Mouse (Mus musculus): ENCODE measurements around the gene Gpr55. TPM values are rescaled to one million over a fixed set of nuclear protein-coding genes. Genes with fewer than 3 reads are reported as not detected.

Gene Gpr55
- polyA plus RNA-seq, 1 experiment from 2014 or later = 0.08 TPM

DNA sequence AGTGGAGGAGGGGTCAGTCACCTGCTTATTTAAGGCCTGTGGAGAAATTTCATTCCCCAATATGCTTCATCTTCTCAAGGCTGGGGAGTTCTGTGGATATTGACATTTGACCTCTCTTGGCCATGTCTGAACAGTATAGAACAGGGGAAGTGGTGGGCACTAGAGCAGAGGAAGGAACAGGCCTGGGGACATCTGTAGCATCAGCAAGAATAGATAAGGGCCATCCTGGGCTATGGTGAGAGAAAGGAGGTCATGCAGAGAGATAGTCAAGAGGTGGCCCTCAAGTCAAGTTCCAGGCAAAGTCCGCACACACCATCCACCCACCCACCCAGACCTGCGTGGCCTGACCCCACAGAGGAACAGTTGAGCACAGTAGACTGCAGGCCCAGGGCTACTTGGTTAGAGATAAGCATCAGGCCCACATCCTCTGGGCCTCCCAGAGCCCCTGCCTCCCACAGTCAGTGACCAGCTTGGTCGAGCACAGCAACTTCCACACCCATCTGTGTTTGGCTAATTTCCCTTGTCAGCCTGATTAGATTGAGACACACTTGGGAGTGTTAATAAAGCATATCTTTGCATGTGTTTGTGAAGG lies 59.2 kb downstream of the Gpr55 start:
- H3K4me1 ChIP-seq = peaks cover 53% of the 10 kb centered on the region
- peak overlapping the region; percentile 14; the same call in 1 of the 2 replicates for H3K4me2 ChIP-seq (replicated peaks)
- H3K36me3 ChIP-seq = peaks cover 34% of the 10 kb centered on the region
- no peaks in the 10 kb centered on the region for H3K27me3 ChIP-seq (replicated peaks)
- H3K9me3 ChIP-seq = no peaks in the 10 kb centered on the region
- ATAC-seq (ENCODE audit: low FRiP score, low read depth) = peak; percentile 64
- H3K9ac ChIP-seq = no peak overlapping the region
- peak overlapping the region; percentile 15; the same call in 1 of the 2 replicates for H3K27ac ChIP-seq
- H3K4me3 ChIP-seq = no peak overlapping the region
- 63% methylated on average over 3 of the region's 3 CpGs for WGBS

DNA sequence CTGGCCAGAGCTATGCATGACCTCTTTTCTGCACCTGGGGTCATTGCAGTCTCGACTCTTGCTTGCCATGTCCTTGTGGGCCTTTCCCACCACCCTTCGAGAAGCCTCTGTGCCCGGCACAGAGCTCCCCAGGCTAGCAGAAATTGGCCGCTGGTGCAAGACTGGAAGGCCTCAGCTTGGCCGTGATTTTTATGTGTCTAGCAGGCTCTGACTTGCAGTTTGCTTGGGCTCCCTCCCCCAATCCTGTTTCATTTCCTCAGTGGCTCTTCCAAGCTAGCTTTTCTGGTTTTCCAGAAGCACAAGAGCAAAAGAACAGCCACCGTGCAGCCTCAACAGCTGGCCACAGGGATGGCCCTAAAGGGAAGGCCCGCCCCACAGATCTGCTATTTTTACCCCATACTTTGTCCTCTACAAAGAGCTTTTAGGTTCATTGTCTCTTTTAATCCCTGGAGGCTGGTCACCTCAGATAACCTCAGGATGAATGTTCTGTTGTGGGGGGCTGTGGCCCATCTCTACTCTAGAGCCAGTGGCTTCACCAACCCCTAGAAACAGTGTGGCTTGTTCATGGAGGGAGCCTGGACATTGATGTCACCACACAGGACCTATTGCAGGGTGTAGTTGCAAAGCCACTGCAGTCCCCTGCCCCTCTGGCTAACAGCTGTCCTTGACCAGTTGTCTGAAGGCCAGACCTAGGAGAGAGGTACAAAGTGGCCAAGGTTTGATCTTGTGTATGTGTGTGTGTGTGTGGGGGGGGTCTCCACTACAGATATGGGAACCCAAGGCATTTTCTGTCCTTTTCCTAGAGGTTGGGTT lies 60.1 kb downstream of the Gpr55 start:
- no peak for ATAC-seq (ENCODE audit: low FRiP score, low read depth)
- Histone ChIP-seq H3K9ac (no peak overlapping the region), H3K4me1 (peaks cover 61% of the 10 kb centered on the region), H3K27ac (no peak overlapping the region), H3K36me3 (peaks cover 25% of the 10 kb centered on the region), H3K4me3 (no peak overlapping the region), H3K9me3 (no peaks in the 10 kb centered on the region), H3K27me3 (replicated peaks) (no peaks in the 10 kb centered on the region), H3K4me2 (replicated peaks) (no peak overlapping the region)
- 81% methylated on average over 7 of the region's 7 CpGs for WGBS

DNA sequence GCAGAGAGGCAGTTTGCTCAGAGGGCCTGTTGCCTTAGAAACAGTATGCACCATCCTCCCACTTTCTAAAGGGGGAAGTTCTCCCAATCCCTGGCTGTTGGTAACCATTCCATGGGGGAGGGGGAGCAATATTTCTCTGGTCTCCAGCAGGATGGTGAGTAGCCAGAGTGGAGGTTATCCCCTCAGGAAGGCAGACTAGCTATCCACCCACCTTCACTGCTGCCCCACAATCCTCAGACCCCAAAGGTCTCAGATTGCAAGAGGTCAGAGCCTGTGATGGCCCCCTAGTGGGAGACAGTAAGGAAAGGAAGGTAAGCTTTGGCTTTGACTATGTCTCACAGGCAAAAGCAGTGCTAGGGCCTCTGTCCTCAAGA lies 61.4 kb downstream of the Gpr55 start:
- H3K9ac ChIP-seq = 0 out of 2 replicates have a peak overlapping the region, but pooled peaks have one; percentile 21

DNA sequence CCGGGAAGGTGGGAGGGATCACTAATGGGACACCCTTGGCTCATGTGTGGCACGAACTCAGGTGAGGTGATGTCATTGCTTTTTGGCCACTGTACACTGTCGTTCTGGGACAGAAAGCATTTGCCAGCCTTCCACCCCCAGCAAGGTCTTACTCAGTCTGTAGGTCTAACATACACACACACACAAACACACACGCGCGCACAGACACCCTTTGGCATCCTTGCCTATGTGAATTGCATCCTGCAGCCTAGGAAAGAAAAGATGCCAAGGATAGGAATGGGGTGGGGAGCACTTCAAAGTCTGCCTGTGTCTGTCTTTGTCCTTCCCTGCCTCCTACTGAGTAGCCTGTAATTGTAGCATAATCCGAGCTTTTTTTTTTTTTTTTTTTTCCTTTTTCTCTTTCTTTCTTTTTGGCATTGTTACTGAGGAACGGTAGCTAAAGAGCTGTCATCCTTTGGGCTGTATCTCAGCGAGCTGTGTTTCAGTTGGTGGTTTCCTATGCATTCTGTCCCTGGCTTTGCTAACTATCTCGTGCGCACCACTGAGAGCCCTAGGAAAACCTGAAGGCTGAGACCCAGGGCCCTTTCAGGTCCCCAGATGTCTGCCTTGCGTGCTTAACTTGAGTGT lies 61.9 kb downstream of the Gpr55 start:
- H3K4me3 ChIP-seq = no peak overlapping the region
- H3K27me3 ChIP-seq (replicated peaks) = no peaks in the 10 kb centered on the region
- 32% methylated on average over 12 of the region's 12 CpGs for WGBS
- peak overlapping the region; percentile 84 for H3K4me2 ChIP-seq (replicated peaks)
- H3K9ac ChIP-seq = peak overlapping the region; percentile 33
- peaks cover 9% of the 10 kb centered on the region for H3K36me3 ChIP-seq
- H3K4me1 ChIP-seq = peaks cover 68% of the 10 kb centered on the region
- no peaks in the 10 kb centered on the region for H3K9me3 ChIP-seq
- ATAC-seq (ENCODE audit: low FRiP score, low read depth) = no peak
- no peak overlapping the region for H3K27ac ChIP-seq

More for the DNA sequence above, 61.4 kb downstream of the Gpr55 start:
- Histone ChIP-seq H3K4me3 (no peak overlapping the region), H3K36me3 (peaks cover 14% of the 10 kb centered on the region), H3K4me1 (peaks cover 68% of the 10 kb centered on the region), H3K4me2 (replicated peaks) (0 out of 2 replicates have a peak overlapping the region, but pooled peaks have one; percentile 84), H3K27ac (no peak overlapping the region), H3K27me3 (replicated peaks) (no peaks in the 10 kb centered on the region), H3K9me3 (no peaks in the 10 kb centered on the region)
- ATAC-seq (ENCODE audit: low FRiP score, low read depth) = no peak

DNA sequence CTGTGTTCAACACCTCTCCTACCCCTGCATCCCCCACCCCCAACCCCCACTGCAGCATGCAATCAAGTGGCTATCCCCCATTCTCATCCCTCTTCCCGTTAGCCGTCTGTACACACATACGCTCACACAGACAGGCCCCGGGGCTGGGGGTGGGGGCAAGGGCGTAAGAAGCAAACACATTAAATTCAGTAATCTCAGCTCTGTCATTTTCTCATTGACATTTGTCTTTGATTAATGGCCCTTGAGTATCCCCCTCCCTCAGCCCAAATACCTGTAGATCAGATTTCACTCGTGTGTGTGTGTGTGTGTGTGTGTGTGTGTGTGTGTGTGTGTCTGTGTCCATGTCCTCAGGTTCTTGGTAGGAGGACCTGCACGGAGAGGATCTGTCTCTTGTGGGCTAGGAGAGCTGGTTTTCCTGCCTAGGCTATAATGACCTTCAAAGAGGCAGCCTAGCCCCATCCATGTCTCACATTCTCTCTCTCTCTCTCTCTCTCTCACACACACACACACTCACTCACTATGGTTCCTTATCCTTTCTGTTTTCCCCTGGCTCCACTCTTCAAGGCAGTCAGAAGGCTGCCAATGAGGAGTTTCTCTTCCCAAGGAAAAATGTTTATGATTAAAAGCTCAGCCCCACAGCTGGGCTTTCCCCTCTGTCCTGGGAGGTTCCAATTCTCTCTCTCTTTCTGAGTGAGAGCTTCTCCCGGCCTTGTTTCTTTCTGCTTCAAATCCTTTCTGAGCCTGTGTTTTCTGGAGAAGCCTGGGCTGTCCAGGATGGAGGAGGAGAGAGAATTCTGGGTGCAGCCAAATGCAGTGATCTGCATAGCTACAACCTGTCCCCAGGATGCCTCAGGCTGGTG lies 62.7 kb downstream of the Gpr55 start:
- peak overlapping the region; percentile 33 for H3K9ac ChIP-seq
- no peaks in the 10 kb centered on the region for H3K27me3 ChIP-seq (replicated peaks)
- peaks cover 68% of the 10 kb centered on the region for H3K4me1 ChIP-seq
- no peaks in the 10 kb centered on the region for H3K9me3 ChIP-seq
- WGBS = 42% methylated on average over 8 of the region's 8 CpGs
- no peak overlapping the region for H3K27ac ChIP-seq
- no peak overlapping the region for H3K4me3 ChIP-seq
- ATAC-seq (ENCODE audit: low FRiP score, low read depth) = no peak
- peak overlapping the region; percentile 84 for H3K4me2 ChIP-seq (replicated peaks)
- H3K36me3 ChIP-seq = peaks cover 3% of the 10 kb centered on the region; the same call in 1 of the 2 replicates

DNA sequence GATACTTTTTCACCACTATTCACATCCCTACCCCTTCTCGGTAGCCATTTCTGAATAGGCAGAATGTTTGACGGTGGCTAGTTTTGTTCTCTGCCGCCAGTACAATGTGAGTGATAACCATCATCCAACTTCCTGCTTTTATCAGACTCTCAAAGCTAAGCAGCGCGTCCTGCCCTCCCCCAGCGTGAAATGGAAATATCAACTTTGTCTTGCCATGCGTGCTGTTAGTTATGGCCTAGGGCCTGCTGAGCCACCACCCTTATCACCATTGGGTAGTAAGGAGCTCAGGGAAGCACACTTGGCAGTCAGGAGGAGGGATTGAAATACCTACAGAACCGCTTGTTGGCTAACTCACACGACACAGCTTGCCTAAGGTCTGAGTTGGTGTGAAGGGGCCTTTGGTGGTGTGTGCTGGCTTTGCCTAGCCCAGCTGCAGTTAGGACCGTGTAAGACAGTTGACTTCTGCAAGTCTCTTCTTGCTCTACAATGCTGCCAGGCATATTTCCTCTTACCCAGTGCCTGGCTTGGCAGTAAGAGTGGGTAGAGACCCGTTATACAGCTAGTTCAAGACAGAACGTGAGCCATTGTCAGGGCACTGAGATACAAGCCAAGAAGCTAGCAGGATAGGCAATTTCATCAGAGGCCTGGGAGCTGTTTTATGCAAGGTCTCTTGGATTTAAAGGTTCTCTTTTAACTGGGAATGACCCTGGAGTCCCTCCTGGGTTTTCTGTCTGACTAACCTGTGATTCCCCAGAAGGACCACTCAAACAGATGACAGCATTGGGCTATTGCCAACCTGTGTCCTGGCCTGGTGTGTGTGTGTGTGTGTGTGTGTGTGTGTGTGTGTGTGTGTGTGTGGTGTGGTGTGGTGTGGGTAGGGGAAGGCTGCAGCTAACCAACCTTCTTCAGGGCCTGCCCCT lies 63.8 kb downstream of the Gpr55 start:
- H3K36me3 ChIP-seq = no peaks in the 10 kb centered on the region
- H3K27me3 ChIP-seq (replicated peaks) = no peaks in the 10 kb centered on the region
- H3K4me2 ChIP-seq (replicated peaks) = peak overlapping the region; percentile 84
- H3K4me1 ChIP-seq = peaks cover 63% of the 10 kb centered on the region
- H3K9ac ChIP-seq = no peak overlapping the region
- H3K9me3 ChIP-seq = no peaks in the 10 kb centered on the region
- 62% methylated on average over 12 of the region's 12 CpGs for WGBS
- ATAC-seq (ENCODE audit: low FRiP score, low read depth) = no peak
- no peak overlapping the region for H3K4me3 ChIP-seq
- no peak overlapping the region for H3K27ac ChIP-seq

DNA sequence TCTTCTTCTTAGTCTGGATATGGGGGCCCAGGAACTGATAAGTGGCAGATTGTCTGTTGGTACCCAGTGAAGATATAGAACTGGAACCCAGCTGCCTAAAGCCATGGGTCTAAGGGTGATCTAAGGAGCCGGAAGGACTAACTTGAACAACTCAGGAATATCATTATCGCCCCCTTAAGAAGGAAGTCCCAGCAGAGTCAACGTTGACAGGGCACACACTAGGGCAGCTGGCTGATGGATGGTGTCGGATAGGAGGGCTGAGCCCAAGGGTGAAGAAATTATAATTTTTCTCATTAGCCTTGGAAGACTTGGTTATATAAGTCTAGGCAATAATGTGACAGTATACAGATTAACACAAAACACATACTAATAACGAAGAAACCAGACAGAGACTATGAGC lies 64.7 kb downstream of the Gpr55 start:
- H3K4me1 ChIP-seq = peaks cover 54% of the 10 kb centered on the region
- ATAC-seq (ENCODE audit: low FRiP score, low read depth) = no peak
- H3K4me3 ChIP-seq = peak overlapping the region; percentile 83; the same call in 1 of the 2 replicates
- peak overlapping the region; percentile 84 for H3K4me2 ChIP-seq (replicated peaks)
- H3K36me3 ChIP-seq = no peaks in the 10 kb centered on the region
- H3K9me3 ChIP-seq = no peaks in the 10 kb centered on the region
- no peaks in the 10 kb centered on the region for H3K27me3 ChIP-seq (replicated peaks)
- 69% methylated on average over 5 of the region's 5 CpGs for WGBS
- H3K27ac ChIP-seq = no peak overlapping the region
- no peak overlapping the region for H3K9ac ChIP-seq

DNA sequence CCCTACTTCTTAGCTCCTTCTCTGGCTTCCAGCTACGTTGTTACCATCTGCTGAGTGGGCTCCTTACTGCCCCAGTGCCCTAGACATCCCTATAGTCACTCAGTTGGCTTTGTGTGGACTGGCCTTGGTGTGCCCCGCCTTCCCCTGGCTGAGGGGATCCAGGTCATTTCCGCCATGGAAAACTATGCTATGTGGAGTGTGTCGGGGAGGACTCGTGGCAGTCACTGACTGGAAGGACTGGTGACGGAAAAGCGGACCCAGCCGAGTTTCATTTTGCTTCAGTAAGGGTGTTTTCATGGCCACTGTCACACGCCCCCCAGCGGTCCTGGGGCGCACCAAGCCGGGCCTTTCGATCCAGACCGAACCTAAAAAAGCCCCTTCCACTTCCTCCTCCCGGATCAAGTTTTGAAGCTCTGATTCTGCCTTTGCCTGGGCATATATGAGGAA lies 65.4 kb downstream of the Gpr55 start:
- H3K27ac ChIP-seq = peak overlapping the region; percentile 59; the same call in 1 of the 2 replicates
- peak overlapping the region; percentile 83 for H3K4me3 ChIP-seq
- no peaks in the 10 kb centered on the region for H3K36me3 ChIP-seq
- H3K9ac ChIP-seq = peak overlapping the region; percentile 88
- peak; percentile 56 for ATAC-seq (ENCODE audit: low FRiP score, low read depth)
- H3K4me2 ChIP-seq (replicated peaks) = peak overlapping the region; percentile 84
- peaks cover 47% of the 10 kb centered on the region for H3K4me1 ChIP-seq
- no peaks in the 10 kb centered on the region for H3K9me3 ChIP-seq
- WGBS = 3% methylated on average over 15 of the region's 15 CpGs
- H3K27me3 ChIP-seq (replicated peaks) = no peaks in the 10 kb centered on the region

DNA sequence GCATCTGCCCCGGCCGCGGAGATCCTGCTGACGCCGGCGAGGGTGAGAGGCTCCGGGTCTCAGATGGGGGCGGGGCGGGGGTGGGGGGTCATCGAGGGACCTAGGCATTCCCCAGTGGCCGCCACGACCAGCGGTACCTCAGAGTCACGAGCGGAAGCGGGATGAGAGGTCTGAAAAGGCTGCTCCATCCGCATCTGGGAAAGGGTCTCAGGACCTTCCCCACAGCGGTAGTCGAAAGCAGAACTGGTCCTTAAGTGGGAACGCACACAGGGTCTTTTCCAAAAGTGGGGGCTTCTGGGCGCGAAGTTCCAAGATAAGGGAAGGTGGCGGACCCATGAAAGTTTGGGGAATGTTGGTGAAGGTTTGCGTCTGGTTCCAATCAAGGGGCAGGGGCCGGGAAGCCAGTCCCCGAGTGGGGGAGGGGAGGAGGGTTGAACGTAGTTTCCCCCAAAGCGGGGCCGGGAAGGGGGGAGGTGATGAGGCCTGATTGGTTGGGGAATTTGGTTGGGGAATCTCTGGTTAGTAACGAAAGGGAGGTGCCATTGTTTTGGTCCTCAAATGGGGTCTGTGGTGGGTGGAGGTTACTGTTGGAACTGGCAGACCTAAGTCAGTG lies 66.0 kb downstream of the Gpr55 start:
- under 1% methylated on average over 30 of the region's 30 CpGs for WGBS
- Histone ChIP-seq H3K4me2 (replicated peaks) (peak overlapping the region; percentile 84), H3K36me3 (no peaks in the 10 kb centered on the region), H3K27me3 (replicated peaks) (no peaks in the 10 kb centered on the region), H3K9ac (peak overlapping the region; percentile 88), H3K27ac (peak overlapping the region; percentile 59), H3K4me1 (peaks cover 45% of the 10 kb centered on the region), H3K4me3 (peak overlapping the region; percentile 83), H3K9me3 (no peaks in the 10 kb centered on the region)
- ATAC-seq (ENCODE audit: low FRiP score, low read depth) = peak; percentile 55

DNA sequence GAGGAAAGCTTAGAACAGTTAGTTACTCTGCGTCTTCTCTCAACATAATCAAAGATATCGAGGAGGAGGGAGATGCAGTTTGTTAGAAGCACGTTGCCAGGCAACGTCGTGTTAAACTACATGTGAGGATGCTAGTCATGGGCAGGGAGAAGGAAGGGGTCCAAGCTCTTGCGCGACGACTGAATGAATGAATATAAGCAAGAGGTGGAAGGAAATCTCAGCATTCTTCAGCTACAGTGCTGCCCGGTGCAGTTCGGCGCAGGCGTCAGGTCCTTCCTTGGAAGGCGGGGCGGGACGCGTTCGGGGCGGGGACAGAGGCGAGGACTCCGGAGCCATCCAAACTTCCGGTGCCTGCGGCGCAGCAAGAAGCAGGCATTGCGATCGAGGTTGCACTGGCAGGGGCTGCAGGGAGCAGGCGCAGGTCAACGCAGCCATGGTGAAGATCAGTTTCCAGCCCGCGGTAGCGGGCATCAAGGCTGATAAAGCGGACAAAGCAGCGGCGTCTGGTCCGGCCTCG lies 66.5 kb downstream of the Gpr55 start, which contains the start of gene Itm2c:
TSS of gene Itm2c (plus strand) at position 51 of the 517 bp plus-strand sequence.
- Histone ChIP-seq H3K4me3 (peak within 1 kb of the TSS; percentile 83), H3K4me2 (replicated peaks) (peak within 1 kb of the TSS; percentile 84), H3K9ac (peak within 1 kb of the TSS; percentile 88), H3K36me3 (no peaks in the 10 kb centered on the region), H3K27me3 (replicated peaks) (no peaks in the 10 kb centered on the region), H3K4me1 (peaks cover 41% of the 10 kb centered on the region), H3K27ac (peak within 1 kb of the TSS; percentile 59), H3K9me3 (no peaks in the 10 kb centered on the region)
- 1% methylated on average over 35 of the region's 35 CpGs for WGBS
- peak; percentile 79 for ATAC-seq (ENCODE audit: low FRiP score, low read depth)
